Mouse (Mus musculus): Measurements from ENCODE around the gene Isg20. TPM values are rescaled to one million over a fixed set of nuclear protein-coding genes. Genes with fewer than 3 reads are reported as not detected.

Isg20 gene
- polyA plus RNA-seq, 1 experiment = 9.9 TPM

DNA sequence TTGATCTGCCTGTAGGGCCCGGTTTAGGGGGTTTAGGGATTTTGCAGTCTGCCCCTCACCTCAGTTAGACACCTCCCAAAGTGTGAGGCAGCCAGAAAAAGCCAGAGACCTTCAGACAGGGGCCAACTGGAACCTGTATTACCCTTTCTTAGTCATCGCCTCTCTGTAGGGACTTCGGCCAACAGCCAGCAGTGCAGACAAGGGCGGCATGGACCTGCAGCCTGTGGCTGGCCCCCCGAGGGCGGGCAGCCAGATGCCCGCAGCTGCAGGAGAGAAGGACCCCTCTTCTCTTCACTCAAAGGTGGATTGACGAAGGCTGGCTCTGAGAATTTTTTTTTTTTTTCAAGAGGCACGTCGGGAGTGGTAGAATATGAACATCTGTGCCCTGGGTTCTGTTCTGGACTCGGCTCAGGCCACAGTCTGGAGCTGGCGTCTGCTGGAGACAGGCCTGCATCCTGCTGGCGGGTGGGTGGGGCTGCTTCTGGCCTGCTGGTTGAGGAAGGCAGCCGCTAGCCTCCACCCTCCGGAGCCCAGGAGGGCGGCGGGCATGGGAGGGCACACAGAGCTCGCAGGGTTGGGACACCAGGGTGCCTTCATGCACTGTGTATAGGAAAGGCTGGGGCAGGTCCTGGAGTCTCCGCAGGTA, 25.9 kb downstream of the Isg20 start:
- H3K4me3 ChIP-seq (ENCODE audit: insufficient read depth, low read length) = no peak overlapping the region
- no peaks in the 10 kb centered on the region for H3K4me1 ChIP-seq (ENCODE audit: control insufficient read depth, insufficient read depth, low read length)
- H3K27ac ChIP-seq (ENCODE audit: insufficient read depth, low read length) = no peak overlapping the region
- no peak for TF ChIP-seq POLR2A (IDR thresholded peaks at IDR 0.05; ENCODE audit: low read depth, low read length)
- TF ChIP-seq CTCF (IDR thresholded peaks at IDR 0.05; ENCODE audit: borderline replicate concordance, insufficient read depth, low read length) = no peak

DNA sequence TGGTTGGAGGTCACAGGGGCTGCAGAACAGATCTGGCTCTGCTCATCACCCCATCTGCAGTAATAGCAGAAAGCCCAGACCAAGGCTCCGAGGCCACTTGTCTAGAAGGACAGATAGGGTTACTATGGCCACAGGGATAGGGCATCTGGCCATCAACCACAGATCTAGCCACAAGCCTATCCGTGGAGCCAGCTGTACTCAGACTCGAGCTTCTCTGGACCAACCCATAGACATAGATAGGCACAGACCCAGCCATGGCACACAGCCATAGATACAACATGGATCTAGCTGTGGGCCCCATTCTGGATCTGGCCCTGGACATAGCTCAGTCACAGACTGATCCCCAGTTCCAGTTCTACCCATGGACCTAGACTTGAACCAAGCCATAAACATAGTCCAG, 27.7 kb downstream of the Isg20 start:
- no peaks in the 10 kb centered on the region for H3K4me1 ChIP-seq (ENCODE audit: control insufficient read depth, insufficient read depth, low read length)
- no peak overlapping the region for H3K4me3 ChIP-seq (ENCODE audit: insufficient read depth, low read length)
- no peak overlapping the region for H3K27ac ChIP-seq (ENCODE audit: insufficient read depth, low read length)
- TF ChIP-seq POLR2A (IDR thresholded peaks at IDR 0.05; ENCODE audit: low read depth, low read length) = no peak
- no peak for TF ChIP-seq CTCF (IDR thresholded peaks at IDR 0.05; ENCODE audit: borderline replicate concordance, insufficient read depth, low read length)

DNA sequence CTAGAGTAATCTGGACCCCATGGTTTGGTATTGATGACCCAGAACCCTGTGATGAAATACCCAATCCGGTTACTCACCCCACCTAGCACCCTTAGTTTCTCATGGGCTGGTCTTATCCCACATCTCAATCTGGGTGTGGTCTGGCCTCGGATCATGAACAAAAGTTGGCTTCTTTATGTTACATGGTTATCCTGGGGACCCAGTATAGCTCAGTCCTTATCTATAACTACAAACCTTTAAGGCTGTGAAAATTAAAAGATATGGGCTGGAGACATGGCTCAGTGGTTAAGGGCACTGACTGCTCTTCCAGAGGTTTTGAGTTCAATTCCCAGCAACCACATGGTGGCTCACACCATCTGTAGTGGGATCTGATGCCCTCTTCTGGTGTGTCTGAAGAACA, 29.3 kb downstream of the Isg20 start:
- Histone ChIP-seq H3K4me3 (ENCODE audit: insufficient read depth, low read length) (no peak overlapping the region), H3K4me1 (ENCODE audit: control insufficient read depth, insufficient read depth, low read length) (no peaks in the 10 kb centered on the region), H3K27ac (ENCODE audit: insufficient read depth, low read length) (no peak overlapping the region)
- no peak for TF ChIP-seq POLR2A (IDR thresholded peaks at IDR 0.05; ENCODE audit: low read depth, low read length)
- no peak for TF ChIP-seq CTCF (IDR thresholded peaks at IDR 0.05; ENCODE audit: borderline replicate concordance, insufficient read depth, low read length)

DNA sequence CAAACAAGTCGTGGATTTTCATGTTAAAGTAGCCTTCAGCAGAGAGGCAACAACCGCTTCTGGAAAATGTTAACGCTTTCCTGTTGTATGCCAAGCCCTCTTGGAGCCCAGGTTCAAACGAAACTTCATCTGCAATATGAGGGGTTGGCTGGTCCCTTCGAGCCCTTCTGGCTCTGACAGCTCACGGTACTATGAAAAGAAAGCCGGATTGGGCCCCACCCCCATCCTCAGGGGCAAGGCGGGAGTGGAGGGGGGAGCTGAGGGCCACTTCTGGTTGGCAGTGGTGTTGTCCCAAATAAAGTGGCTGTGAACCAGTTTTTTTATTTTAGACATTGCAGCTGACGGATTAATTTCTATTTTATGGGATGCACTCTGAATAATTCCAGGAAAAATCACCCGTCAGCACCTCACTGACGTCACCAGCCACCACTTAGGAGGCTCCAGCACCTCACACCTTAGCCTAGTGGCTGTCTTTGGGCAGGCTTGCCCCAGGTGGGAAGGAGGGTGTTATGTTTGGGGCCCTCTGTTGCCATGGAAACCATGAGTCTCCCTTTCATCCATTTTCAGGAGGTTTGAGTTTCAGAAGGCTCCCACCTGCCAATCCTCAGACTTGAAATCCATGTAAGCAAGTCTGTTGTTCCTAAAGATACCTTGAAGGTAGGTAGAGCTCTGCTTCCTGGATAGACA, 40.8 kb downstream of the Isg20 start:
- no peak overlapping the region; the same call in 1 of the 2 replicates for H3K27ac ChIP-seq (ENCODE audit: insufficient read depth, low read length)
- no peaks in the 10 kb centered on the region for H3K4me1 ChIP-seq (ENCODE audit: control insufficient read depth, insufficient read depth, low read length)
- H3K4me3 ChIP-seq (ENCODE audit: insufficient read depth, low read length) = no peak overlapping the region
- TF ChIP-seq POLR2A (IDR thresholded peaks at IDR 0.05; ENCODE audit: low read depth, low read length) = no peak

DNA sequence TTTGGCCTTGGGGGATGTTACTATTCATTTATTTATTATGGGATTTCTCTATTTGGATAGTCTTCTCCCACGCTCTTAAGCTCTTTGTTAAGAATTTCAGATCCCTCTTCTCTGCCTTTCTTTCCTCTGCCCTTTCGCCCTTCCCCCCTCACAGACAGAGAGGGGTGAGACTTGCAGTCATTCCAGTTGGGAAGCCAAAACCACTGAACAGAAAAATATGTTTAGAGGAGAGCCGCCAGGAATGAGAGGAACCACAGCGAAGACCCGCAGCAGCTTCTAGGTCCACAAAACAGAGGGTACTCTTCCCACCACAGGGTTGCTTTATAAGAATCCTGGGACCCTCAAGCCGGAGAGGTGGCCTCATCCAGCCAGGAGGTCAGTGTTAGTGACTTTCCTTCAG, 41.4 kb downstream of the Isg20 start:
- TF ChIP-seq CTCF (IDR thresholded peaks at IDR 0.05; ENCODE audit: borderline replicate concordance, insufficient read depth, low read length) = no peak
- TF ChIP-seq POLR2A (IDR thresholded peaks at IDR 0.05; ENCODE audit: low read depth, low read length) = no peak
- Histone ChIP-seq H3K4me1 (ENCODE audit: control insufficient read depth, insufficient read depth, low read length) (no peaks in the 10 kb centered on the region), H3K27ac (ENCODE audit: insufficient read depth, low read length) (no peak overlapping the region; the same call in 1 of the 2 replicates), H3K4me3 (ENCODE audit: insufficient read depth, low read length) (no peak overlapping the region)

DNA sequence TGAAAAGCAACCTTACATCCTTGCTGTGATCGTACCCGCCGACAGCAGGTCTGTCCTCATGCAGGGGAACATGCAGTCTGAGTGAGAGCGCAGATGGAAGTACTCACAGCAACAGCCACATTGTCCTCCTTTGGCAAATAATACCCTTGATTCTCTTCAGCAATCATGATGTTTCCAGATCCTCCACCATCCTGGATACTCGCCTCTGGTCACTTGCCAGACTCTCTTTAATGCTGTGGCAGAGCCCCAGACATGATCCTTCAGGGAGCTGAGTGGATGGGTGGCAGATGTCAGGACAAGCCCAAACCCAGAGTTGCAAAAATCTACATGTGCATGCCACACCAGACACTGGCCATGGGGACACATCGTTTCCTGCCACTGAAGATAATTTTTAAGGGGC, 41.9 kb downstream of the Isg20 start:
- Histone ChIP-seq H3K27ac (ENCODE audit: insufficient read depth, low read length) (no peak overlapping the region), H3K4me1 (ENCODE audit: control insufficient read depth, insufficient read depth, low read length) (no peaks in the 10 kb centered on the region), H3K4me3 (ENCODE audit: insufficient read depth, low read length) (no peak overlapping the region)
- no peak for TF ChIP-seq POLR2A (IDR thresholded peaks at IDR 0.05; ENCODE audit: low read depth, low read length)
- TF ChIP-seq CTCF (IDR thresholded peaks at IDR 0.05; ENCODE audit: borderline replicate concordance, insufficient read depth, low read length) = no peak

DNA sequence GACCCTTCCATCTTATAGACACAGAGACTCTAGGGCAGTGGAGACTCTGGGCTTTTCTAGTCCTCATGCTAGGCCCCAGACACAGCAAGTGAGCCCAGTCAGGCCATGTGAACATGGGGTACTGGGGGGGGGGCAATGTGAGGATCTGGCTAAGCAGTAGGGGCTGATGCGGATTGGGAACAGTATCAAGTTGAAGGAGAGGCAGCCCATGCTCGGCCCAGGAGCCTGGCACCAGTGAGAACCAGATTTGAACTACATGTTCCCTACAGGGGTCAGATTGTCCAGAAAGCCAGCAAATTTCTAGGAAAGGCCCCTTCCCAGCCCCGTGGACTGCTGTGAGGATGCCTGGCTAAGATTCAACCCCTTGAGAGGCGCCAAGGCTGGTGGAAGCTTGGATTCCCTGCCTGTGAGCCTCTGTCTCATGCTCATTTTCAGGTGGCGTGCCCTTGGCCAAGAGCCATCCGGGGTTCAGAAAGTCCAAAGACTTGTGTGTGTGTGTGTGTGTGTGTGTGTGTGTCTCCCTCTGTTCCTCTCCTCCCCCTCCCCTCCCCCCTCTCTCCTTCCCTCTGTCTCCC, 45.4 kb downstream of the Isg20 start:
- Histone ChIP-seq H3K4me1 (ENCODE audit: control insufficient read depth, insufficient read depth, low read length) (no peaks in the 10 kb centered on the region), H3K4me3 (ENCODE audit: insufficient read depth, low read length) (no peak overlapping the region), H3K27ac (ENCODE audit: insufficient read depth, low read length) (no peak overlapping the region)
- no peak for TF ChIP-seq POLR2A (IDR thresholded peaks at IDR 0.05; ENCODE audit: low read depth, low read length)
- TF ChIP-seq CTCF (IDR thresholded peaks at IDR 0.05; ENCODE audit: borderline replicate concordance, insufficient read depth, low read length) = no peak

DNA sequence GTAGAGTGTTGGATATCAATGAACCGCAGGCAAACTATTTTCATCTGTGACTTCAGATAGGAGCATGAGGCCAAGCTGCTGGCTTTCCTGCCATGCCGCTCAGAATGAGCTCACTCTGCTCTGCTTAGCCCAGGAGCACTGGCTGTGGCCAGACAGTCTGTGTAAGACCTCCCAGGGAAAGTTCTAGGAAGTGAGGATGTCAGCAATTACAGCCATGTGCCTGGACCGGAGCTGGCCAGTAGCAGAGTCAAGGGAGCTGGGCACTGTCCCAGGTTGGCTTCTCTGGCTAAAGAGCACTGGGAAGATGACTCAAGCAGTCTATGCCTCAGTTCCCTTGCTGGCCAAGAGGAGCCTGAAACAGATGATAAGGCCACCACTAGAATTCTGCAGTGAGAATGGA, 50.7 kb downstream of the Isg20 start:
- no peaks in the 10 kb centered on the region for H3K4me1 ChIP-seq (ENCODE audit: control insufficient read depth, insufficient read depth, low read length)
- H3K27ac ChIP-seq (ENCODE audit: insufficient read depth, low read length) = no peak overlapping the region
- no peak overlapping the region for H3K4me3 ChIP-seq (ENCODE audit: insufficient read depth, low read length)
- TF ChIP-seq CTCF (IDR thresholded peaks at IDR 0.05; ENCODE audit: borderline replicate concordance, insufficient read depth, low read length) = no peak
- no peak for TF ChIP-seq POLR2A (IDR thresholded peaks at IDR 0.05; ENCODE audit: low read depth, low read length)

Other genes starting within 250 kb of the Isg20 start
- gene Ntrk3, start 175.4 kb upstream of the Isg20 start, polyA plus RNA-seq (2011; ENCODE audit: insufficient read length, low read depth, missing spikeins) = 6.0 and 8.5 TPM in 2 replicates
- 25.0 and 32.2 TPM in 2 replicates for gene Mrps11, start 130.3 kb upstream of the Isg20 start, polyA plus RNA-seq (2011; ENCODE audit: insufficient read length, low read depth, missing spikeins)
- gene Mrpl46, start 129.9 kb upstream of the Isg20 start, polyA plus RNA-seq (2011; ENCODE audit: insufficient read length, low read depth, missing spikeins) = 17.2 and 19.3 TPM in 2 replicates
- gene Det1, start 66.2 kb upstream of the Isg20 start, polyA plus RNA-seq (2011; ENCODE audit: insufficient read length, low read depth, missing spikeins) = 9.9 and 12.5 TPM in 2 replicates
- 90.3 and 122 TPM in 2 replicates for gene Aen, start 17.6 kb upstream of the Isg20 start, polyA plus RNA-seq (2011; ENCODE audit: insufficient read length, low read depth, missing spikeins)
- 4.5 and 10.4 TPM in 2 replicates for gene Acan, start 140.1 kb downstream of the Isg20 start, polyA plus RNA-seq (2011; ENCODE audit: insufficient read length, low read depth, missing spikeins)
- 0.63 TPM in 1 of 2 replicates, not detected in the other for gene Hapln3, start 217.6 kb downstream of the Isg20 start, polyA plus RNA-seq (2011; ENCODE audit: insufficient read length, low read depth, missing spikeins)
- gene Mfge8, start 235.6 kb downstream of the Isg20 start, polyA plus RNA-seq (2011; ENCODE audit: insufficient read length, low read depth, missing spikeins) = 217 and 303 TPM in 2 replicates